Mouse (Mus musculus) urinary bladder, postnatal 14 days (tissue): ENCODE measurements around the gene Afap1.

Source experiments
- DNase-seq: peaks from one replicate; pipeline ENCODE4 v3.0.0; 2021; ENCODE audit warnings: low spot score

The Afap1 gene

GRCm38 (mm10) chr5:35973800-35974199 lies 80.7 kb downstream of the Afap1 start:
- peak; percentile 89 for DNase-seq

- DNase-seq: no peak
Measured at GRCm38 (mm10) chr5:35974265-35974664, 81.1 kb downstream of the Afap1 start.

GRCm38 (mm10) chr5:35975681-35976080 lies 82.6 kb downstream of the Afap1 start:
- DNase-seq: peak; percentile 73

GRCm38 (mm10) chr5:35980542-35980941 lies 87.4 kb downstream of the Afap1 start:
- DNase-seq: no peak

- DNase-seq: no peak
Measured at GRCm38 (mm10) chr5:35981341-35981740, 88.2 kb downstream of the Afap1 start.

- peak; percentile 81 for DNase-seq
Measured at GRCm38 (mm10) chr5:35981976-35982375, 88.9 kb downstream of the Afap1 start.

GRCm38 (mm10) chr5:35985611-35986010 lies 92.5 kb downstream of the Afap1 start:
- no peak for DNase-seq

- no peak for DNase-seq
Measured at GRCm38 (mm10) chr5:35988085-35988484, 95.0 kb downstream of the Afap1 start.

GRCm38 (mm10) chr5:35989506-35989905 lies 96.4 kb downstream of the Afap1 start:
- DNase-seq: no peak

- DNase-seq: no peak
Measured at GRCm38 (mm10) chr5:35989986-35990735, 97.0 kb downstream of the Afap1 start.

- no peak for DNase-seq
Measured at GRCm38 (mm10) chr5:36003797-36004196, 110.7 kb downstream of the Afap1 start.

GRCm38 (mm10) chr5:36006106-36006505 lies 113.0 kb downstream of the Afap1 start:
- DNase-seq: no peak

GRCm38 (mm10) chr5:36006586-36006985 lies 113.5 kb downstream of the Afap1 start:
- DNase-seq: no peak

- DNase-seq: no peak
Measured at GRCm38 (mm10) chr5:36007649-36008048, 114.5 kb downstream of the Afap1 start.

GRCm38 (mm10) chr5:36009405-36009804 lies 116.3 kb downstream of the Afap1 start:
- DNase-seq: no peak

GRCm38 (mm10) chr5:36018366-36018765 lies 125.2 kb downstream of the Afap1 start:
- no peak for DNase-seq

GRCm38 (mm10) chr5:36021091-36021490 lies 128.0 kb downstream of the Afap1 start:
- DNase-seq: no peak

- DNase-seq: no peak
Measured at GRCm38 (mm10) chr5:36022361-36022760, 129.2 kb downstream of the Afap1 start.

- no peak for DNase-seq
Measured at GRCm38 (mm10) chr5:36024003-36024685, 131.0 kb downstream of the Afap1 start.

GRCm38 (mm10) chr5:36025076-36025475 lies 132.0 kb downstream of the Afap1 start:
- DNase-seq: no peak

GRCm38 (mm10) chr5:36033531-36034426 lies 140.7 kb downstream of the Afap1 start:
- peak; percentile 34 for DNase-seq

GRCm38 (mm10) chr5:36039596-36039995 lies 146.5 kb downstream of the Afap1 start:
- no peak for DNase-seq
